Mouse (Mus musculus) midbrain, embryonic 11.5 days (tissue): ENCODE data around the gene Gm38431. TPM values are rescaled to one million over a fixed set of nuclear protein-coding genes. Genes with fewer than 3 reads are reported as not detected.

Experiments used
- ATAC-seq: fragments of 200-750 bp; cut with Nextera tagmentation; 2 replicates; pipeline ENCODE4 v1.8.0; 2017; ENCODE audit warnings: moderate TSS enrichment, moderate library complexity; ENCODE audit not compliant: low FRiP score
- DNase-seq: peaks from one replicate; pipeline ENCODE4 v3.0.0; 2015; ENCODE audit warnings: low spot score; ENCODE audit errors: missing footprints
- H3K27ac ChIP-seq: fragments of 300-500 bp; sonication (generic); 2 replicates; pipeline ENCODE4 v1.5.1; 2014; ENCODE audit warnings: low read depth, low read length
- H3K27me3 ChIP-seq: fragments of 300-500 bp; sonication (generic); 2 replicates; pipeline ENCODE4 v1.6.1; 2014; ENCODE audit warnings: mild to moderate bottlenecking, low read length, moderate library complexity, mixed read lengths; ENCODE audit not compliant: control insufficient read depth, insufficient read depth
- H3K36me3 ChIP-seq: fragments of 300-500 bp; sonication (generic); 2 replicates; pipeline ENCODE4 v1.6.1; 2014; ENCODE audit warnings: mild to moderate bottlenecking, low read length, moderate library complexity, mixed read lengths; ENCODE audit not compliant: control insufficient read depth, insufficient read depth
- H3K4me1 ChIP-seq: fragments of 300-500 bp; sonication (generic); 2 replicates; pipeline ENCODE4 v1.6.1; 2014; ENCODE audit warnings: low read length; ENCODE audit not compliant: control insufficient read depth, insufficient read depth
- H3K4me2 ChIP-seq: fragments of 300-500 bp; sonication (generic); 2 replicates; pipeline ENCODE4 v1.6.1; 2014; ENCODE audit warnings: mild to moderate bottlenecking, moderate library complexity
- H3K4me3 ChIP-seq: fragments of 300-500 bp; sonication (generic); 2 replicates; pipeline ENCODE4 v1.5.1; 2014; ENCODE audit warnings: low read depth, low read length
- H3K9ac ChIP-seq: fragments of 300-500 bp; sonication (generic); 2 replicates; pipeline ENCODE4 v1.6.1; 2014; ENCODE audit warnings: low read length
- H3K9me3 ChIP-seq: fragments of 300-500 bp; sonication (generic); 2 replicates; pipeline ENCODE4 v1.6.1; 2016; ENCODE audit warnings: low read length; ENCODE audit not compliant: control insufficient read depth
- WGBS: fragments of 180-500 bp; shearing (Covaris S2); extraction: QIAGEN DNeasy Blood & Tissue Kit; methylation state at CpG from one replicate; pipeline ENCODE4 v1.1.7; 2014; 5-methylcytosine and 5-hydroxymethylcytosine counted together
- polyA plus RNA-seq: library from polyadenylated mRNA; unstranded; fragments of >200 nt; fragmentation: Nextera tagmentation; extraction: Ambion mirVana; gene quantifications from 2 replicates; pipeline ENCODE4 v1.2.1, GENCODE M21; 2014

The Gm38431 gene
- polyA plus RNA-seq, 1 experiment from 2014 or later = 2.1 TPM

DNA sequence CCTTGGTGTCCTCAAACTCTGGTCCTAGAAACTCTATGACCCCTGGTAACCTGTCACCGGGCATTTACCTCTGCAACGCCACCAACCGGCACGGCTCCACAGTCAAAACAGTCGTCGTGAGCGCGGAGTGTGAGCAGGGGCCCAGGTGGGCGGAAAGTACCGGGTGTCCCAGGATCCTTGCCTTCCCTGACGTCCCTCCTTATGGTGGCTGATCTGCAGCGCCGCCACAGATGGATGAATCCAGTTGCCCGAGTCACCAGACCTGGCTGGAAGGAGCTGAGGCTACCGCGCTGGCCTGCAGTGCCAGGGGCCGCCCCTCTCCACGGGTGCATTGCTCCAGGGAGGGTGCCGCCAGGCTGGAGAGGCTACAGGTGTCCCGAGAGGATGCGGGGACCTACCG, 55.1 kb downstream of the Gm38431 start:
- Histone ChIP-seq H3K9ac (no peak overlapping the region), H3K36me3 (no peaks in the 10 kb centered on the region), H3K27ac (no peak overlapping the region), H3K4me3 (no peak overlapping the region), H3K27me3 (peaks cover 83% of the 10 kb centered on the region), H3K4me2 (no peak overlapping the region), H3K9me3 (no peaks in the 10 kb centered on the region), H3K4me1 (peaks cover 24% of the 10 kb centered on the region)
- ATAC-seq (no peak), DNase-seq (peak; percentile 87)
- 2% methylated on average over 22 of the region's 22 CpGs for WGBS

DNA sequence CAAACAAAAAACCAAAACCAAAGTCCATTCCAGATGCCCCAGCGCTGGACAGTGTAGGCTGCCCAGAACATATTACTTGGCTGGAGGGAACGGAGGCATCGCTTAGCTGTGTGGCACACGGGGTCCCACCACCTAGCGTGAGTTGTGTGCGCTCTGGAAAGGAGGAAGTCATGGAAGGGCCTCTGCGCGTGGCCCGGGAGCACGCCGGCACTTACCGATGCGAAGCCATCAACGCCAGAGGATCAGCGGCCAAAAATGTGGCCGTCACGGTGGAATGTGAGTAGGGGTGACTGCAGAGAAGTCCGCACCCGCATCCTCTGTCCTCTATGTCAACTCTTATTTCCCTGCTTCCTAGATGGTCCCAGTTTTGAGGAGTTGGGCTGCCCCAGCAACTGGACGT, 55.6 kb downstream of the Gm38431 start:
- ATAC-seq (no peak), DNase-seq (peak; percentile 90)
- 4% methylated on average over 20 of the region's 20 CpGs for WGBS
- H3K4me3 ChIP-seq = no peak overlapping the region
- H3K4me2 ChIP-seq = no peak overlapping the region
- peaks cover 25% of the 10 kb centered on the region for H3K4me1 ChIP-seq
- no peaks in the 10 kb centered on the region for H3K9me3 ChIP-seq
- no peaks in the 10 kb centered on the region for H3K36me3 ChIP-seq
- no peak overlapping the region for H3K27ac ChIP-seq
- no peak overlapping the region for H3K9ac ChIP-seq
- H3K27me3 ChIP-seq = peaks cover 88% of the 10 kb centered on the region

DNA sequence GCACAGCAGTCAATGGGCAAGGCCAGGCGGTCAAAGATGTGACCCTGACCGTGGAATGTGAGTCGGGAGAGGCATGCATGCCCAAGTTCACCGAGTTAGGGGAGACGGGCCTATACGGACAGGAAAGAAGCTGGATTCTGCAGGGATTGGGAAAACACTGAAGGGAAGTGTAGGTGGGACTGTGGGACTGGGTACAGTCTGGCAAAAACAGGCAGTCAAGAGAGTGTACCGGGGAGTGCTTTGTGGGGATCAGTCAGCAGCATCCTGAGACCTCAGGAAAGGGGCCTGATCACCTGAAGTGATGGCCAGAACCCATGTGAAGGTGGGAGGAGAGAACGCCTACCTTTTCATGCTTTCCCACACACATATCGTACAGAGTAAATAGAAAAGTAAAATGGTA, 56.2 kb downstream of the Gm38431 start:
- ATAC-seq (no peak), DNase-seq (no peak)
- Histone ChIP-seq H3K4me3 (no peak overlapping the region), H3K4me2 (no peak overlapping the region), H3K36me3 (no peaks in the 10 kb centered on the region), H3K27me3 (peaks cover 93% of the 10 kb centered on the region), H3K4me1 (peaks cover 30% of the 10 kb centered on the region), H3K27ac (no peak overlapping the region), H3K9ac (no peak overlapping the region), H3K9me3 (no peaks in the 10 kb centered on the region)
- 16% methylated on average over 9 of the region's 9 CpGs for WGBS

DNA sequence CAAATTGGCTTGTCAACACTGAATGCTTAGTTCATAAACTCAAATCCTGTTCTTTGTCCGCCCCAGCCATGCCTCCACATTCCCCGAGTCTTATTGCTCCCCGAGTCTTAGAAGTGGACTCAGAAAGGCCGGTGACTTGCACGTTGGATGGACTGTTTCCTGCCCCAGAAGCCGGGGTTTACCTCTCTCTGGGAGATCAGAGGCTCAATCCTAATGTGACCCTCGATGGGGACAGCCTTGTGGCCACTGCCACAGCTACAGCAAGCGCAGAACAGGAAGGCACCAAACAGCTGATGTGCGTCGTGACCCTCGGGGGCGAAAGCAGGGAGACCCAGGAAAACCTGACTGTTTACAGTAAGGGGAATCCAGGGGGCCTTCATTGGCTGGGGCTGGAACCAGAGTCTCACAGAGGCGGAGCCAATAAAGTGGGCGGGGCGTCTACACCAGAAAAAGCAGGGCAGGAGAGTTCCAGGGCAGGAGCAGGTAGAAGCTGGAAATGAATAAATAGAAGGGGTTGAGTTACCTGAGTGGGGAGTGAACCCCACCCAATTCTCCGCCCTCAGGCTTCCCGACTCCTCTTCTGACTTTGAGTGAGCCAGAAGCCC, 57.2 kb downstream of the Gm38431 start:
- peak; percentile 89 for DNase-seq
- H3K27me3 ChIP-seq = peaks cover 96% of the 10 kb centered on the region
- ATAC-seq = no peak
- no peak overlapping the region for H3K9ac ChIP-seq
- H3K36me3 ChIP-seq = no peaks in the 10 kb centered on the region
- peaks cover 32% of the 10 kb centered on the region for H3K4me1 ChIP-seq
- H3K4me2 ChIP-seq = no peak overlapping the region
- no peak overlapping the region for H3K27ac ChIP-seq
- H3K4me3 ChIP-seq = no peak overlapping the region
- no peaks in the 10 kb centered on the region for H3K9me3 ChIP-seq
- WGBS = 3% methylated on average over 17 of the region's 17 CpGs

DNA sequence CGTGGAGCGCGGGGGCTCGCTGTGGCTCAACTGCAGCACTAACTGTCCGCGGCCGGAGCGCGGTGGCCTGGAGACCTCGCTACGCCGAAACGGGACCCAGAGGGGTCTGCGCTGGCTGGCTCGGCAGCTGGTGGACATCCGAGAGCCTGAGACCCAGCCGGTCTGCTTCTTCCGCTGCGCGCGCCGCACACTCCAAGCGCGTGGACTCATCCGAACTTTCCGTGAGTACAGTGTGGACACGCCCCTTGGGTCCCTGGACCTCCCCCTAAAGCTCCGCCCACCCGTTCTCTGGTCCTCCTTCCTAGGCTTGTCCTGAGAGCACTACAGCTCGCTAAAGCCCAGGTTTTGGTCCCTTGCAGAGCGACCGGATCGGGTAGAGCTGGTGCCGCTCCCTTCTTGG, 58.7 kb downstream of the Gm38431 start:
- H3K4me2 ChIP-seq = peak overlapping the region; percentile 53
- peak overlapping the region; percentile 35 for H3K4me3 ChIP-seq
- DNase-seq = peak; percentile 97
- ATAC-seq = peak; percentile 31; the same call in 1 of the 2 replicates
- peaks cover 98% of the 10 kb centered on the region for H3K27me3 ChIP-seq
- H3K4me1 ChIP-seq = peaks cover 35% of the 10 kb centered on the region
- H3K36me3 ChIP-seq = no peaks in the 10 kb centered on the region
- no peak overlapping the region for H3K9ac ChIP-seq
- H3K9me3 ChIP-seq = no peaks in the 10 kb centered on the region
- WGBS = under 1% methylated on average over 34 of the region's 34 CpGs
- no peak overlapping the region for H3K27ac ChIP-seq

DNA sequence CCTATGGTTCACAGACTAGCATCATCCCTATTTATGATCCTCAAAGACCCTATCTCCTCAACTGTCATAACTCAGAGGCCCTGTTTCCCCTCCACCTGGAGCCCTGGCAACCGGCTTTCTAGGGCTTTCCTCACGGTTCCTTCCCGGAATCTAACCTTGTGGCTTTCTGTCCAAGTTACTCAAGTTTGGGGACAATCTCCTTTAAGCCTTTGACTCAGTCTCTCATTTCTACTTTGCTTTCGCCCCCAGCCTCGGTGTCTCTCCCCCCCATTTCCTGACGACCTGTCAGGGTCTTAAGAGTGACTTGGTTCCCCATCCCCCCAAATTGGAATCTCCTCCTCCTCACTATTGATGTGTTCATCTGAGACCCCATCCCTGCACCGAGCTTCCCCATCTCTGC, 59.3 kb downstream of the Gm38431 start:
- Histone ChIP-seq H3K4me3 (peak overlapping the region; percentile 39), H3K9me3 (no peaks in the 10 kb centered on the region), H3K27ac (no peak overlapping the region), H3K36me3 (no peaks in the 10 kb centered on the region), H3K4me1 (peaks cover 33% of the 10 kb centered on the region), H3K4me2 (peak overlapping the region; percentile 83; the same call in 1 of the 2 replicates), H3K9ac (no peak overlapping the region), H3K27me3 (peaks cover 94% of the 10 kb centered on the region)
- peak; percentile 93 for DNase-seq
- no peak for ATAC-seq
- 4% methylated on average over 7 of the region's 7 CpGs for WGBS

DNA sequence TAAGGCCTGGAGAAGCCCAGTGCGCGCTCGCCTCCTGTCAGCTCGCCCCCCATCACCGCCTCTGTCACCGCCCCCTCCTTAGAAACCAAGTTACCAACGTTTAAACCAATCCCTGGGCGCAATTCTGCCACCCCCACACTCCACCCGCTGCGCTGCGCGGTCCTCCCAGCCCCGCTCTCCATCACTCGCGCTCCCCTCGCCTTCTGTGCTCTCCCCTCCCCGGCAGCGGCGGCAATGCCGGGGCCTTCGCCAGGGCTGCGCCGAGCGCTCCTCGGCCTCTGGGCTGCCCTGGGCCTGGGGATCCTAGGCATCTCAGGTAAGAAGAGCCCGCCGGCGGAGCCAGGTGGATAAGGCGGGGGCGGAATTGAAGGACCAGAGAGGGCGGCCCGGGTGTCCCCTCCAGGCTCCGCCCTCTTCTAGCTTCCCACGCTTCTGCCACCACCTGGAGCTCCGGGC, 59.9 kb downstream of the Gm38431 start, which contains the start of gene Icam5:
Gene Icam5, plus strand, starts transcription at position 178 of the 456 bp plus-strand sequence.
- no peak within 1 kb of the TSS for H3K27ac ChIP-seq
- no peaks in the 10 kb centered on the region for H3K9me3 ChIP-seq
- peaks cover 28% of the 10 kb centered on the region for H3K4me1 ChIP-seq
- peak; percentile 90 for DNase-seq
- H3K27me3 ChIP-seq = peaks cover 88% of the 10 kb centered on the region
- H3K4me2 ChIP-seq = peak within 1 kb of the TSS; percentile 83
- peak within 1 kb of the TSS; percentile 39 for H3K4me3 ChIP-seq
- H3K9ac ChIP-seq = 0 out of 2 replicates have a peak within 1 kb of the TSS, but pooled peaks have one; percentile 16
- under 1% methylated on average over 35 of the region's 35 CpGs for WGBS
- peak; percentile 17 for ATAC-seq
- H3K36me3 ChIP-seq = no peaks in the 10 kb centered on the region

DNA sequence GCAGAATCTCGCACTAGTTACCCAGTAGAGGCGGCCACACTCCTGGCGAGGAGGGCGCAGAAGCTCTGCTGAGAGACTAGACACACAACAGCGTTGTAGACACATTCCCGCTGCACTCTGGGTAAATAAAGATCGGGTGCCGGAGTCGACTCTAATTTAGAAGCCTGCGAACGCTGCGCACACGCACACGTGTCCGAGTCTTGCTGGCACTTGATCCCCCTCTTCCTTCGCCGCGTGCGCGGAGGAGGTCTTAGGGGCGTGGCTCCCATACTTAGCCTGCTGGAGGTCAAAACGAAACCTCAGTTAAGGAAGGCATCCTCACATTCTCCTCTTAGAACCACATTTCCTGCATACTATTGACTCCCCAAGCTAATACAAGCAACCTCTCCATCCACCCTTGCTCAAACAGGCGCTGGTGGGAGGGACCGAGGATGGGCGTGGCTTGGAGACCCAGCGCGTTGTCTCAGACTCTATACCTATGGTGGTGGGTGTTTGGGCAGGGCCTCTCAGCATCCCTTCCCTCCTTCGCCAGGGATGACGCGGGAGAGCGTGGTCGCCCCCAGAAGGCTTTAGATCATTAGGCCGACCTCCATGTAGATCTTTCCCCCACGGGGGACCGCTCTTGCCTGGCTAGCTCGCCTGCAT, 60.4 kb downstream of the Gm38431 start:
- H3K4me2 ChIP-seq = peak overlapping the region; percentile 83
- peaks cover 83% of the 10 kb centered on the region for H3K27me3 ChIP-seq
- H3K4me3 ChIP-seq = peak overlapping the region; percentile 39
- no peaks in the 10 kb centered on the region for H3K36me3 ChIP-seq
- peak; percentile 95 for DNase-seq
- no peak overlapping the region for H3K9ac ChIP-seq
- H3K4me1 ChIP-seq = peaks cover 28% of the 10 kb centered on the region
- H3K27ac ChIP-seq = no peak overlapping the region
- ATAC-seq = peak; percentile 54
- WGBS = under 1% methylated on average over 36 of the region's 36 CpGs
- H3K9me3 ChIP-seq = no peaks in the 10 kb centered on the region

DNA sequence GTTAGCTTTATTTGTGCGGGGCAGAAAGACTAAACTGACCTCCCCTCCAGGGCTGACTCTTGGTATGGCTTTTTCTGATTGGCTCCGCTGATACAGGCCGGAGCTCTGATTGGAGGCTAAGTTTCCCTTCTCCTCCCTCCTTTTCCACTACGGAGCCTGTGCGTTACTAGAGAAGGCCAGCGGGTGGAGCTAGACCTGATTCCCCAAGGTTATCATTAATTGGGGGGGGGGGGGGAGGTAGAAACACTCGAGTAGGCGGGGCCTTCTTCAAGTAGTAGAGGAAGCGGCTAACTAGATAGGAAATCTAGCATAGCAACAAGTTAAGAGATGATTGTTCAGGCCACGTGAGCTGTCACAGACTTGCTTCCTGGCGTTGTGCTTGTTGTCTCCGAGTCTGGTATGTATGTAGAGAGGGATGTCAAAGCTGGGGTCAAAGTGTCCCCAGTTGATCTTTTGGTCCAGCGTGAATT, 61.0 kb downstream of the Gm38431 start:
- ATAC-seq = peak; percentile 56
- H3K9me3 ChIP-seq = no peaks in the 10 kb centered on the region
- under 1% methylated on average over 13 of the region's 13 CpGs for WGBS
- no peak overlapping the region for H3K27ac ChIP-seq
- peaks cover 77% of the 10 kb centered on the region for H3K27me3 ChIP-seq
- H3K36me3 ChIP-seq = no peaks in the 10 kb centered on the region
- H3K9ac ChIP-seq = no peak overlapping the region
- H3K4me2 ChIP-seq = peak overlapping the region; percentile 83
- peaks cover 28% of the 10 kb centered on the region for H3K4me1 ChIP-seq
- peak; percentile 94 for DNase-seq
- H3K4me3 ChIP-seq = peak overlapping the region; percentile 39
